Mouse (Mus musculus) spleen, adult 10 weeks (tissue): ENCODE data around the gene Pip5k1a. TPM values are rescaled to one million over a fixed set of nuclear protein-coding genes. Genes with fewer than 3 reads are reported as not detected.

ENCODE experiments used
- polyA plus RNA-seq: library from polyadenylated mRNA; stranded (reverse); fragments of 350-450 nt; fragmentation: Illumina TruSeq; extraction: RNeasy Lipid Tissue Mini Kit (QIAGEN cat#74804); gene quantifications from one replicate; pipeline ENCODE4 v1.2.3, GENCODE M21; 2015; ENCODE audit warnings: low replicate concordance; ENCODE audit not compliant: insufficient read depth

Gene Pip5k1a
- polyA plus RNA-seq = 20.2 TPM

GRCm38 (mm10) chr3:95106338-95107117 lies at the start of gene Pip5k1a:
Gene Pip5k1a (minus strand): TSS chr3:95106930.

DNA sequence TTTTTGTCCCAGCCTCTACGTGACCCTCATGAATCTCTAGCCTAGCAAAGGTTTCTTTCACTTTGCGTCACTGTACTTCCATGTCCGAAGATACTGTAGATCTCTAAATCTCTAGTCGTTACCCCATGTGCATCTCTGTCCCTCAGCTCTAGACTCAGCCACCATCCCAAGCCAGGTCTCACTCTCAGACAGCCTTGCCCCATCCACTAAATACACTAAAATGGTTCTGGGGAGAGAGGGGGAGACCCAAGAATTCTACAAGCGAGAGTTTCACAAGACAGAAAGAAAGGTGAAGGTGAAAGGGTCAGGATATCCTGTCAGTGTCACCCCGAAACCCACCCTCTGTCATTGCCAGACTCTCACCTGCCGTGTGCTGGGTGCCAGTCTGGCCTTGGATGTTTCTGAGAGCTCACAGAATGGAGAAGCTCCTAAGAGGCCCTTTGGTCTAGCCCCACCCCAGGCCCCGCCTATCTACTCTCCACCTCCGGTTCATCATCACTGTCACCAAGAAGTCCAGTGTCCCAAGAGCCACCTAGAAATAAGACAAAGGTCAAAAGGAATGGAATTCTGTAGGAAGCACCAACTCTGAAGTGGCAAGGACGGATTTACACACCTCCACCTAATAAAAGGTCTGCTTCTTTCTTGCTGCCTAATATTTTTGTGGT lies 35.4 kb upstream of the Pip5k1a start, which contains the start of gene Tnfaip8l2:
Gene Tnfaip8l2 (minus strand): TSS at position 409 of the 665 bp plus-strand sequence.

GRCm38 (mm10) chr3:95133680-95134101 lies 27.0 kb upstream of the Pip5k1a start, which contains the start of the genes Scnm1 and Lysmd1:
Gene Scnm1 (minus strand): TSS chr3:95134011.
Gene Lysmd1 (plus strand): TSS chr3:95134088.

GRCm38 (mm10) chr3:95124246-95124645 lies 17.5 kb upstream of the Pip5k1a start, which contains the start of gene Tmod4:
Gene Tmod4 (plus strand): TSS chr3:95124476.

DNA sequence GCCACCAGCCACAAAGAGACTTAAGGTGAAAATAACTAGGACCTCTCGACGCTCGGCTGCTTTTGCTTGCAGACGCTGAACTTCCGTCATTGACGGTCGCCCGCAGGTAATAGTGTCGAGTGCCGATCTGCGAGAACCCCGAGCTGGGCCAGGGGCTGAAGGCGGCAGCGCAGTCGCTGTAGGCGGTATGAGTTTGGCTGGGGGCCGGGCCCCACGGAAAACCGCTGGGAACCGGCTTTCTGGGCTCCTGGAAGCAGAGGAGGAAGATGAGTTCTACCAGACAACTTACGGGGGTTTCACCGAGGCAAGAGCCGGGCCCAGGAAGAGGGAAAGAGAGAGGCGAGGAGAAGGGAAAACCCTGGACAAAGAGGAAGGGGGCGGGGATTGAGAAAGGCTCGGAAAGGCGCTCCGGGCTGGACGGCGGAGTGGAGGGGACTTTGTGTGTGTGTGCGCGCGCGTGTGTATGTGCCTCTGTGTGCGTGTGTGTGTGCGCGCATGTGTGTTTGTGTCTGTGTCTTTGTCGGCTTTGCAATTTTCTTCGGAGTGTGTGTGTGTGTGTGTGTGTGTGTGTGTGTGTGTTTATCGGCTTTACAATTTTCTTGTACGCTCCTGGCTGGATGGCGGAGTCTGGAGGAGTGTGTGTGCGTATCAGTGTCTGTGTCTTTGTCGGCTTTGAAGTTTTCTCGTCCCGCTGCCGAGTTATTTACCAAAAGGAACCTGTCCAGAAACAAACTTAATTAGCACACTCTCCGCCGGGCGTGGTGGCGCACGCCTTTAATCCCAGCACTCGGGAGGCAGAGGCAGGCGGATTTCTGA lies 4.4 kb upstream of the Pip5k1a start, which contains the start of gene Vps72:
Gene Vps72 (plus strand): TSS at position 112 of the 816 bp plus-strand sequence.

DNA sequence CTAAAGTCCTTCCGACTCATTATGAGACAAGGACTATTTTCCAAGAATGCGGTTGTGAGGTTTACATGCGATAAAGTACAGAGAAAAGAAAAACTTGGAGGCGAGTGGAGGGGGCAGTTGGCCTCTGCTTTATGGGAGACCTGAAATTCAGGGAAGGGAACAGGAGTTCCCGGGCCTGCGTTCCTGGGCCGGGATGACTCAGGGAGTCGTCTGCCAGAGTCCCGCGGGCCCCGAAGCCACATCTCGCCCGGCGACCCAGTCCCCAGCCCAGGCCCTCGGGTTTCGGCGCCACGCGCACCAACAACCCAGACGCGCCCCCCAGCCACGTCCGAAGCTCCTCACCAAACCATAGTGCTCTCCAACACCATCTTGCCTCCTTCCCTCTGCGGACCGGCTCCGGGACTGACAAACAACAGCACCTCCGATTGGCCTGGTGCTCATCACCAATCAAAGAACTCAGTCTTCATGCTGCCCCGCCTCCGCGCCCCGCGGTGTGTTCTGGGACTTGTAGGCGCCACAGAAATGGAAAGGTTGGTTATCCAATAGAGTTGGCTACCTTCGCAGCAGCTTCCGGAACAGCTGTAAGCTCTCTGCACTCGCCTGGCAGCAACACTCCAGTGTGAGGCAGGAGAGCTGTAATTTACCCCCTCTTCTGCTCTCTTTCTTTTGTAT lies 64.4 kb downstream of the Pip5k1a start, which contains the start of gene Psmd4:
Gene Psmd4 (minus strand): TSS at position 449 of the 672 bp plus-strand sequence.

DNA sequence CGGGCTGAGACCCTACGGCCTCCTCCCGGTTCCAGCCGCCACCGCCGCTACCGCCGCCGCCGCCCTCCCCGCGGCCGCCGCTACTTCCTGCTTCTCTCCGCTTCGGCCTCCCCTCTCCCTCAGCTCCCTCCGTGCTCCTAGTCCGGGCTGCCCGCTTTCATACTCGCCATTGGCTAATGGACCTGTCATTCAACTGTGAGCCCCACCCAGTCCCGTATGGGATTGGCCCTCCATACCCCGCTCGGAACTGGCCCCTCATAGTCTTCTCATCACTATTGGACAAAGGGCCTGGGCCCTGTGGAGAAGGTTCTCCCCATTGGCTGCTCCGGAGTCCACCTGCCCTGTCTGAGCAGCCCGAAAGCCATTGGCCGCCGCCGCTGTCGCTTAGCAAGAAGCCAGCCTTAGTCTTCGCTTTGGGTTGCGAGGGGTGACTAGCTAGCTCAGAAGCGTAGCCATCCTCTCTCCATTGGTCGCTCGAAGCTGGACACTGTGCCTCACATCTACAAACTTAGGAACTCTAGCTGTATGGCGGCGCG lies 91.3 kb downstream of the Pip5k1a start, which contains the start of gene Zfp687:
Gene Zfp687 (minus strand): TSS at position 112 of the 536 bp plus-strand sequence.

Other genes with a start within 250 kb of the Pip5k1a start
- 182 TPM for gene Psmb4, start 220.0 kb downstream of the Pip5k1a start, polyA plus RNA-seq
- gene Selenbp1, start 173.9 kb downstream of the Pip5k1a start, polyA plus RNA-seq = 18.9 TPM
- gene Rfx5, start 152.9 kb downstream of the Pip5k1a start, polyA plus RNA-seq = 55.5 TPM
- gene Pi4kb, start 132.2 kb downstream of the Pip5k1a start, polyA plus RNA-seq = 62.1 TPM
- 19.5 TPM for gene Zfp687, start 91.5 kb downstream of the Pip5k1a start, polyA plus RNA-seq
- 88.5 TPM for gene Psmd4, start 64.3 kb downstream of the Pip5k1a start, polyA plus RNA-seq
- gene Vps72, start 4.1 kb upstream of the Pip5k1a start, polyA plus RNA-seq = 33.3 TPM
- 3.3 TPM for gene Tmod4, start 17.5 kb upstream of the Pip5k1a start, polyA plus RNA-seq
- gene Scnm1, start 27.1 kb upstream of the Pip5k1a start, polyA plus RNA-seq = 81.2 TPM
- 10.1 TPM for gene Lysmd1, start 27.2 kb upstream of the Pip5k1a start, polyA plus RNA-seq
- 32.9 TPM for gene Tnfaip8l2, start 35.4 kb upstream of the Pip5k1a start, polyA plus RNA-seq
- gene Sema6c, start 53.5 kb upstream of the Pip5k1a start, polyA plus RNA-seq = 0.69 TPM
- gene Gabpb2, start 111.0 kb upstream of the Pip5k1a start, polyA plus RNA-seq = 109 TPM
- 160 TPM for gene Cdc42se1, start 121.8 kb upstream of the Pip5k1a start, polyA plus RNA-seq
- gene Mllt11, start 125.2 kb upstream of the Pip5k1a start, polyA plus RNA-seq = 24.0 TPM
- not detected for gene Gm128, start 134.7 kb upstream of the Pip5k1a start, polyA plus RNA-seq
- gene Bnipl, start 144.3 kb upstream of the Pip5k1a start, polyA plus RNA-seq = not detected
- 37.6 TPM for gene Mindy1, start 174.4 kb upstream of the Pip5k1a start, polyA plus RNA-seq
- 13.4 TPM for gene Prune1, start 175.1 kb upstream of the Pip5k1a start, polyA plus RNA-seq
- 6.3 TPM for gene Anxa9, start 200.2 kb upstream of the Pip5k1a start, polyA plus RNA-seq
- 215 TPM for gene Cers2, start 207.9 kb upstream of the Pip5k1a start, polyA plus RNA-seq